Mouse (Mus musculus) limb, embryonic 13.5 days (tissue): ENCODE results near the gene Npas4. TPM values are rescaled to one million over a fixed set of nuclear protein-coding genes. Genes with fewer than 3 reads are reported as not detected.

ENCODE experiments used
- polyA plus RNA-seq: library from polyadenylated mRNA; unstranded; fragments of >200 nt; fragmentation: Nextera tagmentation; extraction: Ambion mirVana; gene quantifications from 2 replicates; pipeline ENCODE4 v1.2.1, GENCODE M21; 2015

Npas4 gene
- polyA plus RNA-seq, 1 experiment from 2014 or later: not detected

Other genes with a start within 250 kb of the Npas4 start
- 104 and 106 TPM in 2 replicates for gene Rbm4b, start 233.8 kb downstream of the Npas4 start, polyA plus RNA-seq
- 81.7 and 87.7 TPM in 2 replicates for gene Rbm4, start 196.4 kb downstream of the Npas4 start, polyA plus RNA-seq
- 48.8 and 51.8 TPM in 2 replicates for gene Gm21992, start 178.7 kb downstream of the Npas4 start, polyA plus RNA-seq
- gene Rbm14, start 178.7 kb downstream of the Npas4 start, polyA plus RNA-seq: 83.5 and 89.7 TPM in 2 replicates
- gene Ccs, start 151.0 kb downstream of the Npas4 start, polyA plus RNA-seq: 64.4 and 66.2 TPM in 2 replicates
- gene Ccdc87, start 150.9 kb downstream of the Npas4 start, polyA plus RNA-seq: not detected in 2 replicates
- 41.5 and 43.7 TPM in 2 replicates for gene Ctsf, start 135.2 kb downstream of the Npas4 start, polyA plus RNA-seq
- 14.0 and 15.0 TPM in 2 replicates for gene Actn3, start 112.4 kb downstream of the Npas4 start, polyA plus RNA-seq
- gene Zdhhc24, start 111.6 kb downstream of the Npas4 start, polyA plus RNA-seq: 10.5 and 10.7 TPM in 2 replicates
- 3.5 and 5.1 TPM in 2 replicates for gene Bbs1, start 83.7 kb downstream of the Npas4 start, polyA plus RNA-seq
- gene Dpp3, start 62.0 kb downstream of the Npas4 start, polyA plus RNA-seq: 124 and 129 TPM in 2 replicates
- 3.3 and 3.4 TPM in 2 replicates for gene Peli3, start 47.2 kb downstream of the Npas4 start, polyA plus RNA-seq
- 111 and 116 TPM in 2 replicates for gene Mrpl11, start 28.2 kb downstream of the Npas4 start, polyA plus RNA-seq
- gene Slc29a2, start 33.5 kb upstream of the Npas4 start, polyA plus RNA-seq: 5.7 and 6.0 TPM in 2 replicates
- gene B4gat1, start 48.5 kb upstream of the Npas4 start, polyA plus RNA-seq: 47.9 and 52.1 TPM in 2 replicates
- gene AC124502.3, start 48.6 kb upstream of the Npas4 start, polyA plus RNA-seq: 3.7 and 4.4 TPM in 2 replicates
- gene Brms1, start 51.0 kb upstream of the Npas4 start, polyA plus RNA-seq: 36.7 and 40.5 TPM in 2 replicates
- gene Rin1, start 60.2 kb upstream of the Npas4 start, polyA plus RNA-seq: 1.4 and 1.7 TPM in 2 replicates
- 58.8 and 64.8 TPM in 2 replicates for gene Cd248, start 77.8 kb upstream of the Npas4 start, polyA plus RNA-seq
- gene Tmem151a, start 95.2 kb upstream of the Npas4 start, polyA plus RNA-seq: 2.7 TPM in 2 replicates
- gene Yif1a, start 98.2 kb upstream of the Npas4 start, polyA plus RNA-seq: 88.5 and 94.5 TPM in 2 replicates
- gene Cnih2, start 108.2 kb upstream of the Npas4 start, polyA plus RNA-seq: 34.5 and 35.2 TPM in 2 replicates
- gene Rab1b, start 116.8 kb upstream of the Npas4 start, polyA plus RNA-seq: 248 and 251 TPM in 2 replicates
- 23.6 and 29.0 TPM in 2 replicates for gene Klc2, start 128.2 kb upstream of the Npas4 start, polyA plus RNA-seq